Mouse (Mus musculus): ENCODE results near the gene Pou2f1.

The Pou2f1 gene

GRCm38 (mm10) chr1:165943270-165943669, 59.2 kb downstream of the Pou2f1 start:
- DNase-seq: no peak

GRCm38 (mm10) chr1:165935466-165935818, 67.0 kb downstream of the Pou2f1 start:
- DNase-seq: no peak

- no peak for DNase-seq
Measured at GRCm38 (mm10) chr1:165934648-165935465, 67.6 kb downstream of the Pou2f1 start.

- no peak for DNase-seq
Measured at GRCm38 (mm10) chr1:165933915-165934647, 68.4 kb downstream of the Pou2f1 start.

- no peak for DNase-seq
Measured at GRCm38 (mm10) chr1:165932842-165933241, 69.6 kb downstream of the Pou2f1 start.

GRCm38 (mm10) chr1:165930510-165930909, 72.0 kb downstream of the Pou2f1 start:
- DNase-seq: no peak

GRCm38 (mm10) chr1:165927507-165928279, 74.8 kb downstream of the Pou2f1 start:
- no peak for DNase-seq

GRCm38 (mm10) chr1:165925207-165925606, 77.3 kb downstream of the Pou2f1 start:
- DNase-seq: no peak

- DNase-seq: no peak
Measured at GRCm38 (mm10) chr1:165922488-165922887, 80.0 kb downstream of the Pou2f1 start.

GRCm38 (mm10) chr1:165921026-165921425, 81.5 kb downstream of the Pou2f1 start:
- DNase-seq: no peak

GRCm38 (mm10) chr1:165914416-165914801, 88.1 kb downstream of the Pou2f1 start:
- no peak for DNase-seq

GRCm38 (mm10) chr1:165913720-165914415, 88.6 kb downstream of the Pou2f1 start:
- no peak for DNase-seq

- DNase-seq: no peak
Measured at GRCm38 (mm10) chr1:165909471-165909870, 93.0 kb downstream of the Pou2f1 start.

- DNase-seq: no peak
Measured at GRCm38 (mm10) chr1:165908806-165909205, 93.7 kb downstream of the Pou2f1 start.

- DNase-seq: no peak
Measured at GRCm38 (mm10) chr1:165908153-165908552, 94.3 kb downstream of the Pou2f1 start.

GRCm38 (mm10) chr1:165903596-165903995, 98.9 kb downstream of the Pou2f1 start:
- DNase-seq: no peak

- no peak for DNase-seq
Measured at GRCm38 (mm10) chr1:165891686-165892085, 110.8 kb downstream of the Pou2f1 start.

GRCm38 (mm10) chr1:165882146-165882900, 120.2 kb downstream of the Pou2f1 start:
- no peak for DNase-seq

GRCm38 (mm10) chr1:165878751-165879150, 123.7 kb downstream of the Pou2f1 start:
- DNase-seq: no peak

- no peak for DNase-seq
Measured at GRCm38 (mm10) chr1:165875520-165876284, 126.8 kb downstream of the Pou2f1 start.

- no peak for DNase-seq
Measured at GRCm38 (mm10) chr1:165874645-165875044, 127.8 kb downstream of the Pou2f1 start.
